Mouse (Mus musculus): Measurements from ENCODE around the gene Adm2.

DNA sequence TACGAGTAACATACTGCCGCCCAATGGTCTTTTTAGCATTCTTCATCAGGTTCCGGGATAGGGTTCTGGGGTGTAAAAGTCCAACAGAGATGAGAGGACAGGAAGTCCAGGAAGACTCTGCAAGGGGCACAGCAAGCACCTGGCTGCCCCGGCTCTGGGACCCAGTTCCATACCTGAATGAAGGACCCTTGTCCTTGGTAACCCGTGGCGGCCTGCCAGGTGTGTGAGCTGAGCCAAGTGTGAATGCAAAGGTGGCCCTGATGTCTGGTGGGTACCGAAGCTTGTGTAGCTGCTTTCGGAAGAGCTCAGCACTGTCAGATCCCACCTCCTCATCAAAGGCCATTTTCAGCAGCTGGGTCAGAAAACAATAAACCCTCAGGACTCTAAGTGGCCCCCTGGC, 21.9 kb upstream of the Adm2 start:
- TF ChIP-seq CTCF (IDR thresholded peaks at IDR 0.05; ENCODE audit: low read depth, low read length) (no peak), POLR2AphosphoS5 (IDR thresholded peaks at IDR 0.05; ENCODE audit: insufficient replicate concordance, low read depth, low read length) (no peak), GATA2 (IDR thresholded peaks at IDR 0.05; ENCODE audit: borderline replicate concordance, low read depth, low read length) (no peak), TAL1 (conservative IDR thresholded peaks at IDR 0.05; ENCODE audit: low read depth, low read length) (no peak), GATA1 (IDR thresholded peaks at IDR 0.05; ENCODE audit: borderline replicate concordance, low read length) (no peak)
